Mouse (Mus musculus) limb, embryonic 11.5 days (tissue): ENCODE results near the gene Depdc7. TPM values are rescaled to one million over a fixed set of nuclear protein-coding genes. Genes with fewer than 3 reads are reported as not detected.

ENCODE experiments used
- ATAC-seq: fragments of 200-750 bp; cut with Nextera tagmentation; 2 replicates; pipeline ENCODE4 v1.8.0; 2017; ENCODE audit warnings: low read depth; ENCODE audit not compliant: insufficient number of reproducible peaks, low FRiP score, low TSS enrichment
- DNase-seq: peaks from one replicate; pipeline ENCODE4 v3.0.0-alpha.2; 2015; ENCODE audit warnings: low spot score
- H3K27ac ChIP-seq: fragments of 300-500 bp; sonication (generic); replicated peaks from 2 replicates; pipeline ENCODE4 v1.5.1; 2014; ENCODE audit warnings: low read depth, mild to moderate bottlenecking, low read length
- H3K27me3 ChIP-seq: fragments of 300-500 bp; sonication (generic); 2 replicates; pipeline ENCODE4 v1.6.1; 2014; ENCODE audit warnings: mild to moderate bottlenecking, low read length, mixed read lengths; ENCODE audit not compliant: control insufficient read depth, insufficient read depth
- H3K36me3 ChIP-seq: fragments of 300-500 bp; sonication (generic); 2 replicates; pipeline ENCODE4 v1.6.1; 2014; ENCODE audit warnings: mild to moderate bottlenecking, low read length, moderate library complexity, mixed read lengths; ENCODE audit not compliant: control insufficient read depth, insufficient read depth
- H3K4me1 ChIP-seq: fragments of 300-500 bp; sonication (generic); 2 replicates; pipeline ENCODE4 v1.6.1; 2014; ENCODE audit warnings: low read length, mixed read lengths; ENCODE audit not compliant: control insufficient read depth, insufficient read depth
- H3K4me2 ChIP-seq: fragments of 300-500 bp; sonication (generic); 2 replicates; pipeline ENCODE4 v1.6.1; 2014; ENCODE audit warnings: low read depth, mild to moderate bottlenecking, moderate library complexity; ENCODE audit not compliant: severe bottlenecking
- H3K4me3 ChIP-seq: fragments of 300-500 bp; sonication (generic); 2 replicates; pipeline ENCODE4 v1.5.1; 2014; ENCODE audit warnings: low read depth, low read length
- H3K9ac ChIP-seq: fragments of 300-500 bp; sonication (generic); 2 replicates; pipeline ENCODE4 v1.6.1; 2014; ENCODE audit warnings: mild to moderate bottlenecking, low read length
- H3K9me3 ChIP-seq: fragments of 300-500 bp; sonication (generic); 2 replicates; pipeline ENCODE4 v1.6.1; 2016; ENCODE audit warnings: low read length; ENCODE audit not compliant: control insufficient read depth
- WGBS: fragments of 180-500 bp; shearing (Covaris S2); extraction: QIAGEN DNeasy Blood & Tissue Kit; methylation state at CpG from one replicate; pipeline ENCODE4 v1.1.7; 2014; 5-methylcytosine and 5-hydroxymethylcytosine counted together
- polyA plus RNA-seq: library from polyadenylated mRNA; unstranded; fragments of >200 nt; fragmentation: Nextera tagmentation; extraction: Ambion mirVana; gene quantifications from 2 replicates; pipeline ENCODE4 v1.2.1, GENCODE M21; 2014

Depdc7 gene
- polyA plus RNA-seq, 1 experiment from 2014 or later: 4.9 TPM

GRCm38 (mm10) chr2:104710670-104711370 is 31.9 kb downstream of the Depdc7 start:
- Histone ChIP-seq H3K9ac (no peak overlapping the region), H3K4me1 (no peaks in the 10 kb centered on the region), H3K4me3 (peak overlapping the region; percentile 60), H3K9me3 (no peaks in the 10 kb centered on the region), H3K27ac (no peak overlapping the region), H3K36me3 (no peaks in the 10 kb centered on the region), H3K4me2 (peak overlapping the region; percentile 61), H3K27me3 (no peaks in the 10 kb centered on the region)
- no peak for ATAC-seq
- 42% methylated on average over 6 of the region's 6 CpGs for WGBS
- no peak for DNase-seq

GRCm38 (mm10) chr2:104709786-104710337 is 32.8 kb downstream of the Depdc7 start:
- DNase-seq (no peak), ATAC-seq (no peak)
- Histone ChIP-seq H3K9me3 (no peaks in the 10 kb centered on the region), H3K27ac (no peak overlapping the region), H3K4me1 (no peaks in the 10 kb centered on the region), H3K9ac (no peak overlapping the region), H3K4me3 (no peak overlapping the region), H3K36me3 (no peaks in the 10 kb centered on the region), H3K4me2 (no peak overlapping the region), H3K27me3 (no peaks in the 10 kb centered on the region)
- 75% methylated on average over 6 of the region's 6 CpGs for WGBS

GRCm38 (mm10) chr2:104704355-104704754 is 38.3 kb downstream of the Depdc7 start:
- no peaks in the 10 kb centered on the region for H3K4me1 ChIP-seq
- no peak for ATAC-seq

GRCm38 (mm10) chr2:104703158-104703557 is 39.5 kb downstream of the Depdc7 start:
- H3K36me3 ChIP-seq: no peaks in the 10 kb centered on the region
- 80% methylated on average over 3 of the region's 3 CpGs for WGBS

More at GRCm38 (mm10) chr2:104704355-104704754, 38.3 kb downstream of the Depdc7 start:
- no peaks in the 10 kb centered on the region for H3K27me3 ChIP-seq
- no peak overlapping the region for H3K9ac ChIP-seq
- H3K4me3 ChIP-seq: no peak overlapping the region
- H3K9me3 ChIP-seq: no peaks in the 10 kb centered on the region
- H3K4me2 ChIP-seq: no peak overlapping the region
- no peak for DNase-seq
- no peaks in the 10 kb centered on the region for H3K36me3 ChIP-seq
- 94% methylated on average over 3 of the region's 3 CpGs for WGBS
- no peak overlapping the region for H3K27ac ChIP-seq

GRCm38 (mm10) chr2:104699659-104700058 is 43.0 kb downstream of the Depdc7 start:
- Histone ChIP-seq H3K9me3 (no peaks in the 10 kb centered on the region), H3K27me3 (no peaks in the 10 kb centered on the region), H3K36me3 (no peaks in the 10 kb centered on the region), H3K27ac (no peak overlapping the region), H3K9ac (no peak overlapping the region), H3K4me2 (no peak overlapping the region), H3K4me3 (no peak overlapping the region), H3K4me1 (no peaks in the 10 kb centered on the region)
- 77% methylated on average over 11 of the region's 11 CpGs for WGBS
- DNase-seq (no peak), ATAC-seq (no peak)

More at GRCm38 (mm10) chr2:104703158-104703557, 39.5 kb downstream of the Depdc7 start:
- Histone ChIP-seq H3K9me3 (no peaks in the 10 kb centered on the region), H3K4me3 (no peak overlapping the region), H3K27ac (no peak overlapping the region), H3K4me2 (no peak overlapping the region), H3K4me1 (no peaks in the 10 kb centered on the region), H3K9ac (no peak overlapping the region), H3K27me3 (no peaks in the 10 kb centered on the region)
- ATAC-seq (no peak), DNase-seq (no peak)

GRCm38 (mm10) chr2:104692551-104692950 is 50.1 kb downstream of the Depdc7 start:
- Histone ChIP-seq H3K27me3 (no peaks in the 10 kb centered on the region), H3K27ac (no peak overlapping the region), H3K4me3 (no peak overlapping the region), H3K9me3 (no peaks in the 10 kb centered on the region), H3K9ac (no peak overlapping the region), H3K4me2 (no peak overlapping the region), H3K4me1 (no peaks in the 10 kb centered on the region), H3K36me3 (no peaks in the 10 kb centered on the region)
- DNase-seq (no peak), ATAC-seq (no peak)
- 86% methylated on average over 2 of the region's 2 CpGs for WGBS

GRCm38 (mm10) chr2:104690720-104691119 is 52.0 kb downstream of the Depdc7 start:
- 86% methylated on average over 4 of the region's 4 CpGs for WGBS
- H3K4me3 ChIP-seq: no peak overlapping the region
- no peaks in the 10 kb centered on the region for H3K9me3 ChIP-seq
- DNase-seq (no peak), ATAC-seq (no peak)
- no peaks in the 10 kb centered on the region for H3K36me3 ChIP-seq
- no peak overlapping the region for H3K9ac ChIP-seq
- no peak overlapping the region for H3K27ac ChIP-seq
- H3K4me1 ChIP-seq: no peaks in the 10 kb centered on the region
- H3K27me3 ChIP-seq: no peaks in the 10 kb centered on the region
- H3K4me2 ChIP-seq: no peak overlapping the region

- no peaks in the 10 kb centered on the region for H3K27me3 ChIP-seq
- H3K27ac ChIP-seq: no peak overlapping the region
- no peak for ATAC-seq
- H3K4me1 ChIP-seq: no peaks in the 10 kb centered on the region
- no peak for DNase-seq
- WGBS: 86% methylated on average over 8 of the region's 8 CpGs
- no peak overlapping the region for H3K4me3 ChIP-seq
- no peaks in the 10 kb centered on the region for H3K9me3 ChIP-seq
- H3K4me2 ChIP-seq: no peak overlapping the region
- no peak overlapping the region for H3K9ac ChIP-seq
- peaks cover 2% of the 10 kb centered on the region; the same call in 1 of the 2 replicates for H3K36me3 ChIP-seq
Observed at GRCm38 (mm10) chr2:104688724-104689123, 54.0 kb downstream of the Depdc7 start.
